Mouse (Mus musculus): Measurements from ENCODE around the gene Cntln. TPM values are rescaled to one million over a fixed set of nuclear protein-coding genes. Genes with fewer than 3 reads are reported as not detected.

Gene Cntln
- polyA plus RNA-seq (2014; fragmentation: Illumina TruSeq; extraction: RNeasy Lipid Tissue Mini Kit (QIAGEN cat#74804); ENCODE audit: low read depth, low replicate concordance) = 7.3 TPM

GRCm38 (mm10) chr4:84884111-84884538 is at the start of gene Cntln:
Gene Cntln (plus strand): TSS chr4:84884309.

Other genes with a start within 250 kb of the Cntln start
- gene Bnc2, start 209.0 kb upstream of the Cntln start, polyA plus RNA-seq (2014; fragmentation: Illumina TruSeq; extraction: RNeasy Lipid Tissue Mini Kit (QIAGEN cat#74804); ENCODE audit: low read depth, low replicate concordance) = 4.3 TPM

All from adipose tissue, adult 10 weeks (tissue).